Mouse (Mus musculus) intestine, embryonic 16.5 days (tissue): Measurements from ENCODE around the gene Rab35. TPM values are rescaled to one million over a fixed set of nuclear protein-coding genes. Genes with fewer than 3 reads are reported as not detected.
A peak's percentile ranks its signal among the peaks of the same experiment; 100 is the strongest.

Experiments
- ATAC-seq: fragments of 200-750 bp; cut with Nextera tagmentation; 2 replicates; pipeline ENCODE4 v1.8.0; 2017; ENCODE audit warnings: moderate TSS enrichment, moderate library complexity
- H3K27ac ChIP-seq: fragments of 300-500 bp; sonication (generic); 2 replicates; pipeline ENCODE4 v1.5.1; 2014; ENCODE audit warnings: mild to moderate bottlenecking, low read length
- H3K27me3 ChIP-seq: fragments of 300-500 bp; sonication (generic); replicated peaks from 2 replicates; pipeline ENCODE4 v1.6.1; 2014; ENCODE audit warnings: low read length, control low read depth, mixed read lengths; ENCODE audit not compliant: control insufficient read depth, insufficient read depth
- H3K36me3 ChIP-seq: fragments of 300-500 bp; sonication (generic); 2 replicates; pipeline ENCODE4 v1.6.1; 2014; ENCODE audit warnings: low read length, control low read depth; ENCODE audit not compliant: control insufficient read depth, insufficient read depth
- H3K4me1 ChIP-seq: fragments of 300-500 bp; sonication (generic); 2 replicates; pipeline ENCODE4 v1.6.1; 2014; ENCODE audit warnings: low read length, control low read depth, mixed read lengths; ENCODE audit not compliant: control insufficient read depth, insufficient read depth
- H3K4me2 ChIP-seq: fragments of 300-500 bp; sonication (generic); 2 replicates; pipeline ENCODE4 v1.6.1; 2014; ENCODE audit warnings: low read depth, low read length, control low read depth
- H3K4me3 ChIP-seq: fragments of 300-500 bp; sonication (generic); 2 replicates; pipeline ENCODE4 v1.5.1; 2014; ENCODE audit warnings: mild to moderate bottlenecking, low read length
- H3K9ac ChIP-seq: fragments of 300-500 bp; sonication (generic); 2 replicates; pipeline ENCODE4 v1.6.1; 2014; ENCODE audit warnings: low read depth, low read length
- H3K9me3 ChIP-seq: fragments of 300-500 bp; sonication (generic); 2 replicates; pipeline ENCODE4 v1.6.1; 2016; ENCODE audit warnings: low read length, control low read depth; ENCODE audit not compliant: control insufficient read depth
- WGBS: fragments of 180-500 bp; shearing (Covaris S2); extraction: QIAGEN DNeasy Blood & Tissue Kit; methylation state at CpG from one replicate; pipeline ENCODE4 v1.1.7; 2014; 5-methylcytosine and 5-hydroxymethylcytosine counted together
- polyA plus RNA-seq: library from polyadenylated mRNA; unstranded; fragments of >200 nt; fragmentation: Nextera tagmentation; extraction: Ambion mirVana; gene quantifications from 2 replicates; pipeline ENCODE4 v1.2.1, GENCODE M21; 2015

Gene Rab35
- polyA plus RNA-seq, 1 experiment from 2014 or later, result 4.4 TPM

- Histone ChIP-seq H3K4me2 (no peak overlapping the region), H3K27me3 (no peaks in the 10 kb centered on the region), H3K36me3 (no peaks in the 10 kb centered on the region), H3K9ac (no peak overlapping the region), H3K27ac (no peak overlapping the region), H3K4me1 (peaks cover 8% of the 10 kb centered on the region; the same call in 1 of the 2 replicates), H3K9me3 (no peaks in the 10 kb centered on the region), H3K4me3 (no peak overlapping the region)
- peak; percentile 43; the same call in 1 of the 2 replicates for ATAC-seq
- 80% methylated on average over 11 of the region's 11 CpGs for WGBS
Observed at GRCm38 (mm10) chr5:115669974-115670373, 38.3 kb downstream of the Rab35 start.

- no peak overlapping the region for H3K4me3 ChIP-seq
- 44% methylated on average over 2 of the region's 2 CpGs for WGBS
- ATAC-seq, result peak; percentile 93
- peaks cover 8% of the 10 kb centered on the region; the same call in 1 of the 2 replicates for H3K4me1 ChIP-seq
- H3K9ac ChIP-seq, result no peak overlapping the region
- H3K9me3 ChIP-seq, result no peaks in the 10 kb centered on the region
- no peak overlapping the region for H3K4me2 ChIP-seq
- H3K36me3 ChIP-seq, result no peaks in the 10 kb centered on the region
- no peaks in the 10 kb centered on the region for H3K27me3 ChIP-seq
- no peak overlapping the region for H3K27ac ChIP-seq
Observed at GRCm38 (mm10) chr5:115670406-115670805, 38.7 kb downstream of the Rab35 start.

DNA sequence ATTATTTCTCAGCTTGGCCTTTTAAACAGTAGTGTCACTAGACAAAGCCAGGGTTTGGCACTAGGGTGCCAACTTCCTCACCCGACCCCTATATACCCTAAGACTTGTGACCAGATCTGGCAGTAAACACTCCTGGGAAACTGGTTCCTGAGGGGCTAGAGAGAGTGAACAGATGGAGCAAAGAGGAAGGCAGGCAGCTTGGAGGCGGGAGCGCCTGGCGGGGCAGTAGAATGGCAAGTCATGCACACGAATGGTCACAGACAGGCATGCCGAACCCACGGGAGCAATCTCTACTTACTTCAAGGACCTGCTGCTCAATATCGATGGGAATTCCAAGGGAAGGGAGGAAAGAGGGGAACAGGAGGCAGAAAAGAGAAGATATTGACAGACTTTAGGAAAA, 40.1 kb downstream of the Rab35 start:
- Histone ChIP-seq H3K36me3 (no peaks in the 10 kb centered on the region), H3K9ac (no peak overlapping the region), H3K4me1 (peaks cover 8% of the 10 kb centered on the region; the same call in 1 of the 2 replicates), H3K27ac (no peak overlapping the region), H3K4me3 (no peak overlapping the region), H3K27me3 (no peaks in the 10 kb centered on the region), H3K9me3 (no peaks in the 10 kb centered on the region), H3K4me2 (no peak overlapping the region)
- WGBS, result 70% methylated on average over 8 of the region's 8 CpGs
- ATAC-seq, result no peak

DNA sequence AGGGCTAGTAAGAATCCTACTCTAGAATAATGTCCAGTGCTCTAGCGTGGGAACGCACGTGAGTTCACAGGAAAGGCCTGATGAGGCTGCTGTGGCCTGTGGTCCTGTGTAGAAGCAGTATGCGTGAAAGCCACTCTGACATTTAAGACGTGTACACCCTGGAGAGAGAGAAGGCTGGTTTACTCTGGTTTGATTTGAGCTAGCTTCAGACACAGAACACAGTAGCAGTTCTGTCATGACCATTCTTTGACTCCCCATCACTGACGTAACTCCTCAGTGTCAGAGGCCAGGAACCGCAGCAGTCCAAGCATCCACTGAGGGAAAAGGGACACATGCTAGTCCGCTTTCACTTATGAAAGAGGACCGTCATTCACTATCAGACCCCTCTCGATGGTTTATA, 53.4 kb downstream of the Rab35 start:
- Histone ChIP-seq H3K4me2 (no peak overlapping the region), H3K9me3 (no peaks in the 10 kb centered on the region), H3K4me1 (no peaks in the 10 kb centered on the region), H3K27ac (no peak overlapping the region), H3K9ac (no peak overlapping the region), H3K36me3 (no peaks in the 10 kb centered on the region), H3K27me3 (no peaks in the 10 kb centered on the region), H3K4me3 (no peak overlapping the region)
- 87% methylated on average over 10 of the region's 10 CpGs for WGBS
- ATAC-seq, result no peak

DNA sequence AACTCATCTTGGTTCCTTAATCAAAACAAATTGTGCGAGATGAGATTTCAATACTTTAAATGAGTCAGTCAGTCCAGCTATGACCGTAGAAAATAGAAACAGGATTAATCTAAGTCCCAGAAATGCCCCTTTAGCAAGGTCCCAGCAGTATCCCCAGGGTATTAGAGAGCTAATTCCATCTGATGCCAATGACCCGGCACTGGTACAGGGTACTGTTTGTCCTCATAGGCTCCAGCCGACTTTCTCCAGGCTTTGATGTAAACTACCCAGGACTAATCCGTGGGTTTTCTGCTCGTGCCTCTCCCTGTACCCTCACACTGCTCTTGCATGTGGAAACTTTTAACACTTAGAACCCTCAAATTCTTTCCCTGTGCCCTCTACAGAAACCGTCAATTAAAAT, 55.0 kb downstream of the Rab35 start:
- H3K4me1 ChIP-seq, result no peaks in the 10 kb centered on the region

DNA sequence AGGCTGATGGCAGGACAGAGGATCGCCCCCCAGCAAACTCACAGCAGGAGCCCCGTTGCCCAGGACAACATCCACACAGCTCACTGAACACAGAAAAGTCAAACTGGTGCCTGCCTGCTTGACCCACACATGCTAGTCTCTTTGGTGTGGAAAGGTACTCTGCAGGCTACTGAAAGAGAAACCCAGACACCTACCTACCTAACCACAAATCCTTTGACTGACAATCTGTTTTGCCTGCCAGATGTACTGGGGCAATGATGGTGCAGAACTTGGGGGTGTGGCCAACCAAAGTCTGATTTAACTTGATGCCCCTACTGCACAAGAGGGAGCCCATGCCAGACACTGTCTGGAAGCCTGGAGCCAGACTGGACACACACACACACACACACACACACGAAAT, 61.6 kb downstream of the Rab35 start:
- no peaks in the 10 kb centered on the region for H3K4me1 ChIP-seq
- H3K9ac ChIP-seq, result no peak overlapping the region
- H3K27me3 ChIP-seq, result no peaks in the 10 kb centered on the region
- H3K9me3 ChIP-seq, result no peaks in the 10 kb centered on the region
- ATAC-seq, result no peak
- 49% methylated on average over 3 of the region's 3 CpGs for WGBS
- no peak overlapping the region for H3K4me3 ChIP-seq
- no peak overlapping the region for H3K27ac ChIP-seq
- H3K36me3 ChIP-seq, result no peaks in the 10 kb centered on the region
- H3K4me2 ChIP-seq, result no peak overlapping the region

More for the DNA sequence above, 55.0 kb downstream of the Rab35 start:
- ATAC-seq, result no peak
- Histone ChIP-seq H3K4me3 (no peak overlapping the region), H3K27me3 (no peaks in the 10 kb centered on the region), H3K36me3 (no peaks in the 10 kb centered on the region), H3K27ac (no peak overlapping the region), H3K4me2 (no peak overlapping the region), H3K9ac (no peak overlapping the region), H3K9me3 (no peaks in the 10 kb centered on the region)
- 67% methylated on average over 7 of the region's 7 CpGs for WGBS

DNA sequence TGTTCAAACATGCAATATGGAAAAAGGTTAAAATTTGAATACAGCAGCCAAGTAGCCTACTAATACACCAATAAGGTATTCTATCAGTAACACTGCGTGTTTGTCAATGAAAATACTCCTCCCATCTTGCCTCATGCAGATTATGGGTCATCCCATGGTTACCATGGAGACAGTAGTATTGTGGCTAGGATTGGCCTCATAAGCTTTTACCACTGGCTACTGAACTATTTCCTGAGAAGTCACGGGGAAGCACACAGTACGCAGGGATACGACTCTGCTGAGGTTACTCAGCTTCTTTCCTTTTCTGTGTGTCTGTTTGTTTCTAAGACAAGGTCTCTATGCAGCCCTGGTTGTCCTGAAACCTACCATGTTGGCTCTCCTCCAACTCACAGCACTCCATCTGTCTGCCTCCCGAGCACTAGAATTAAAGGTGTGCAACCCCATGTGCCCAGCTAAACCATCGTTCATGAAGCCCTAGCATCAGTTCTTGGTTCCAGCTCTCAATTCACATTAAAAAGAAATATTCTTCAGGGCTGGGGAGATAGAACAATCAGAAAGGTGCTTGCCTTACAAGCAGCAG, 63.6 kb downstream of the Rab35 start:
- Histone ChIP-seq H3K27me3 (no peaks in the 10 kb centered on the region), H3K4me2 (no peak overlapping the region), H3K27ac (no peak overlapping the region), H3K36me3 (no peaks in the 10 kb centered on the region), H3K4me1 (no peaks in the 10 kb centered on the region), H3K4me3 (no peak overlapping the region), H3K9ac (no peak overlapping the region), H3K9me3 (no peaks in the 10 kb centered on the region)
- 67% methylated on average over 6 of the region's 6 CpGs for WGBS
- no peak for ATAC-seq

DNA sequence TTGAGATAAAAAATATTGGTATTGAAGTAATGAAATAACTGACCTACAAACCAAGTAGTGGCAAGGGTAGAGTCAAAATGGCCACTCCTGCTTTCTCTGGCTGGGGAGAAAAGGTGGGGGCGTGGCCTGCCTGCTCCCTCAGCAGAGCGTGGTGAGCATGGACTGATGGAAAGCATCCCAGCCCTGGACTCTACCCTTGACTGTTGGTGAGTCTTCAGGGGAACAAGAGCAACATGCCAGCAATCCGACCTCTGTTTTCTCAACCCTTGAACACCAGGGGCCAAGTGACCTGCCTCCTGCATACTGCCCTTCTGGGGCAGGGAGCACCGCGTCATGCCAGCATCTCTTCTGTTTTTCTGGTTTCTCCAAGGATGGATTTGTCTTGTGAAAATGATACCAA, 65.1 kb downstream of the Rab35 start:
- H3K4me3 ChIP-seq, result no peak overlapping the region
- H3K4me1 ChIP-seq, result no peaks in the 10 kb centered on the region
- no peak overlapping the region for H3K27ac ChIP-seq
- 85% methylated on average over 5 of the region's 5 CpGs for WGBS
- H3K27me3 ChIP-seq, result no peaks in the 10 kb centered on the region
- no peak overlapping the region for H3K4me2 ChIP-seq
- ATAC-seq, result no peak
- no peaks in the 10 kb centered on the region for H3K9me3 ChIP-seq
- no peaks in the 10 kb centered on the region for H3K36me3 ChIP-seq
- no peak overlapping the region for H3K9ac ChIP-seq
